Comparison of ENCODE assay signal across 9 mouse cellular contexts in the genomic region with DNA sequence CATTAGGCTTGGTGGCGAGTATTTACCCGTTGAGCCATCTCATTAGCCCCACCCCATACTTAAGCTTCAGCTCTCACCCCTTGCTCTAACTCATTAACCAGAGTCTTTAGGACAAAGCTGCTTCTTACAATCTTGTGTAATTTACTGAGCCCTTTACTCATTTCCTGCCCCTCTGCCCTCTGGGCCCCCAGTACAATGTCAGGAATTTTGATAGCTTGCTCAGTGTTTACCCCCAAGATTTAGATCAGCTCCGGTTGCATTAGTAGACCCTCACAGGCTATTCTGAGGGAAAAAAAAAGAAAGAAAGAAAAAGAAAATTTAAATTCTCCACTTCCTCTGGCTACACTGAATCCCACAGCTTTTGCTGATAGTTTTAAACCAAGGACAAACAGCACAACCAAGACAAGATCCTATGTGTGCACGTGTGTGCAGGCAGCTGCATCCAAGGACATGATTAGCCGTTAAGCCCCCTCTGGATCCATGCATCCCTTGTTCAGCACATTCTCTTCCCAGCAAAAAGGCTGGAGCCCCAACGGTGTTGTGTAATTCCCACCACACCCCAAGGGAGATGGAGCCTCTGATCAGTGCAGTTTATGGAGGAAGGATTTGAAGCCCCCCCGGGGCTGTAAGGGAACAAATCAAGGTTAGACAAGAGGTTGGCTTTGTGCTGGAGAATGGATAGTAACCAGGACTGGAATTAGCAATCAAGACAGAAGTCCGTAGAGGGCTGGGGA. TPM values are rescaled to one million over a fixed set of nuclear protein-coding genes. Genes with fewer than 3 reads are reported as not detected.
DNase-seq lines count a peak whose midpoint lies in the region; ATAC-seq lines count a peak whose summit lies in the region.
"Had no signal": no experiment of that assay in that cellular context is flagged by ENCODE, and none has a peak within 500 bp of the region (broad histone marks: within the 10 kb centered on the region; RNA-seq: fewer than 3 reads in every experiment).

No protein-coding gene starts in this region.

- 10% methylated on average over 8 of the region's 8 CpGs for WGBS in neural tube, embryonic 11.5 days
- 8% methylated on average over 8 of the region's 8 CpGs for WGBS in limb, embryonic 15.5 days

- no peak overlapping the region for H3K9ac ChIP-seq in neural tube, embryonic 11.5 days (ENCODE audit: low read length)
- H3K9ac ChIP-seq in limb, embryonic 15.5 days, result no peak overlapping the region

- DNase-seq in neural tube, embryonic 11.5 days (ENCODE audit: low spot score), result no peak
- DNase-seq in neural tube, embryonic 10.5 days (ENCODE audit: extremely low spot score, low spot score), result no peak
- peak; percentile 46 for DNase-seq in gonadal fat pad, adult 2 months (ENCODE audit: low read depth)
- no peak for DNase-seq in cerebellum, adult 11-12 months
- no peak for DNase-seq in layer of hippocampus, adult 18-20 months (ENCODE audit: low spot score in 2 of 2)
- DNase-seq in frontal cortex, postnatal 10 days (ENCODE audit: low spot score in 2 of 2), result no peak
- DNase-seq: thymus, adult 2 months had no signal

- peaks cover 5% of the 10 kb centered on the region; the same call in 1 of the 2 replicates for H3K4me1 ChIP-seq in neural tube, embryonic 11.5 days (ENCODE audit: control insufficient read depth, insufficient read depth, low read length)
- peaks cover 42% of the 10 kb centered on the region for H3K4me1 ChIP-seq in limb, embryonic 15.5 days

- no peaks in the 10 kb centered on the region for H3K27me3 ChIP-seq in neural tube, embryonic 11.5 days (ENCODE audit: control insufficient read depth, insufficient read depth, low read length)
- no peaks in the 10 kb centered on the region for H3K27me3 ChIP-seq in limb, embryonic 15.5 days

- no peak for ATAC-seq in neural tube, embryonic 11.5 days (ENCODE audit: insufficient read depth, low FRiP score, low TSS enrichment)
- ATAC-seq in limb, embryonic 15.5 days (ENCODE audit: insufficient number of reproducible peaks, low FRiP score, low TSS enrichment, low read depth), result peak; percentile 31; the same call in 1 of the 2 replicates

- no peaks in the 10 kb centered on the region for H3K9me3 ChIP-seq in neural tube, embryonic 11.5 days (ENCODE audit: control insufficient read depth, low read length)
- H3K9me3 ChIP-seq in limb, embryonic 15.5 days, result no peaks in the 10 kb centered on the region

- H3K4me2 ChIP-seq in neural tube, embryonic 11.5 days (ENCODE audit: low read depth), result no peak overlapping the region
- no peak overlapping the region for H3K4me2 ChIP-seq in limb, embryonic 15.5 days

- H3K4me3 ChIP-seq in neural tube, embryonic 11.5 days (ENCODE audit: low read depth, low read length), result no peak overlapping the region
- H3K4me3 ChIP-seq in limb, embryonic 15.5 days, result no peak overlapping the region

- H3K36me3 ChIP-seq in neural tube, embryonic 11.5 days (ENCODE audit: control insufficient read depth, insufficient read depth, low read length), result no peaks in the 10 kb centered on the region
- H3K36me3 ChIP-seq in limb, embryonic 15.5 days, result no peaks in the 10 kb centered on the region

- H3K27ac ChIP-seq in neural tube, embryonic 11.5 days (ENCODE audit: low read depth, low read length), result 0 out of 2 replicates have a peak overlapping the region, but pooled peaks have one; percentile 39
- peak overlapping the region; percentile 82 for H3K27ac ChIP-seq in limb, embryonic 15.5 days
- H3K27ac ChIP-seq: macrophage had no signal

RNA-seq across cellular contexts. Expression of a gene that starts 54.1 kb away (rescaled TPM):
- 13.0 and 15.9 TPM in 2 replicates for polyA plus RNA-seq in neural tube, embryonic 11.5 days (2014; fragmentation: Nextera tagmentation; extraction: Ambion mirVana)
- polyA plus RNA-seq in gonadal fat pad, adult 2 months (2012; rRNA removed), result 0.04 TPM in 1 of 2 replicates, not detected in the other
- polyA plus RNA-seq in limb, embryonic 15.5 days (2015; fragmentation: Nextera tagmentation; extraction: Ambion mirVana), result 9.6 and 10.7 TPM in 2 replicates
- 10 to 100 TPM; 27.4 to 31.6 TPM for total RNA-seq in layer of hippocampus, adult 18-20 months (2021)
- polyA plus RNA-seq: macrophage; thymus, adult 2 months had no signal

RNA-seq across cellular contexts. Expression of a gene that starts 54.3 kb away (rescaled TPM):
- 208 and 238 TPM in 2 replicates for polyA plus RNA-seq in neural tube, embryonic 11.5 days (2014; fragmentation: Nextera tagmentation; extraction: Ambion mirVana)
- 8.6 and 8.9 TPM in 2 replicates for polyA plus RNA-seq in gonadal fat pad, adult 2 months (2012; rRNA removed)
- polyA plus RNA-seq in limb, embryonic 15.5 days (2015; fragmentation: Nextera tagmentation; extraction: Ambion mirVana), result 213 and 261 TPM in 2 replicates
- 100 to 1,000 TPM; 180 to 186 TPM for total RNA-seq in layer of hippocampus, adult 18-20 months (2021)
- polyA plus RNA-seq: macrophage had no signal

Comparison
In these comparisons a context has a peak if more than half of its experiments do, and no peak if none do; other contexts are left out.
1. RNA of a gene that starts 54.1 kb away (polyA plus RNA-seq): 13.0 to 15.9 TPM in neural tube, embryonic 11.5 days and 9.6 to 10.7 TPM in limb, embryonic 15.5 days; 0.04 TPM in gonadal fat pad, adult 2 months; every median in the first group is over 10 times any median in the second.
2. RNA of a gene that starts 54.3 kb away (polyA plus RNA-seq): 213 to 261 TPM in limb, embryonic 15.5 days and 208 to 238 TPM in neural tube, embryonic 11.5 days; 8.6 to 8.9 TPM in gonadal fat pad, adult 2 months; every median in the first group is over 10 times any median in the second.